Mouse (Mus musculus) heart, embryonic 16.5 days (tissue): ENCODE measurements around the gene Mapk3. TPM values are rescaled to one million over a fixed set of nuclear protein-coding genes. Genes with fewer than 3 reads are reported as not detected.

Experiments used
- ATAC-seq: fragments of 200-750 bp; cut with Nextera tagmentation; replicated peaks from 2 replicates; pipeline ENCODE4 v1.8.0; 2017; ENCODE audit warnings: moderate number of reproducible peaks; ENCODE audit not compliant: insufficient read depth, low FRiP score; ENCODE audit errors: extremely low read depth
- H3K27ac ChIP-seq: fragments of 300-500 bp; sonication (generic); 2 replicates; pipeline ENCODE4 v1.5.1; 2014; ENCODE audit warnings: mild to moderate bottlenecking, low read length, control low read depth, moderate library complexity
- H3K27me3 ChIP-seq: fragments of 300-500 bp; sonication (generic); 2 replicates; pipeline ENCODE4 v1.6.1; 2014; ENCODE audit warnings: low read length, mixed read lengths; ENCODE audit not compliant: control insufficient read depth, insufficient read depth
- H3K36me3 ChIP-seq: fragments of 300-500 bp; sonication (generic); 2 replicates; pipeline ENCODE4 v1.6.1; 2014; ENCODE audit not compliant: control insufficient read depth, insufficient read depth
- H3K4me1 ChIP-seq: fragments of 300-500 bp; sonication (generic); 2 replicates; pipeline ENCODE4 v1.6.1; 2014; ENCODE audit warnings: low read length, mixed read lengths; ENCODE audit not compliant: control insufficient read depth, insufficient read depth
- H3K4me2 ChIP-seq: fragments of 300-500 bp; sonication (generic); 2 replicates; pipeline ENCODE4 v1.6.1; 2014; ENCODE audit warnings: low read depth, mild to moderate bottlenecking, control low read depth, low read length
- H3K4me3 ChIP-seq: fragments of 300-500 bp; sonication (generic); 2 replicates; pipeline ENCODE4 v1.5.1; 2014; ENCODE audit warnings: mild to moderate bottlenecking, control low read depth, low read length
- H3K9ac ChIP-seq: fragments of 300-500 bp; sonication (generic); 2 replicates; pipeline ENCODE4 v1.6.1; 2014; ENCODE audit warnings: low read length, control low read depth
- H3K9me3 ChIP-seq: fragments of 300-500 bp; sonication (generic); replicated peaks from 2 replicates; pipeline ENCODE4 v1.6.1; 2016; ENCODE audit warnings: low read length; ENCODE audit not compliant: control insufficient read depth
- WGBS: fragments of 180-500 bp; shearing (Covaris S2); extraction: QIAGEN DNeasy Blood & Tissue Kit; methylation state at CpG from one replicate; pipeline ENCODE4 v1.1.7; 2014; 5-methylcytosine and 5-hydroxymethylcytosine counted together
- polyA plus RNA-seq: library from polyadenylated mRNA; unstranded; fragments of >200 nt; fragmentation: Nextera tagmentation; extraction: Ambion mirVana; gene quantifications from 2 replicates; pipeline ENCODE4 v1.2.1, GENCODE M21; 2015

The Mapk3 gene
- polyA plus RNA-seq, 1 experiment from 2014 or later, result 58.6 TPM

DNA sequence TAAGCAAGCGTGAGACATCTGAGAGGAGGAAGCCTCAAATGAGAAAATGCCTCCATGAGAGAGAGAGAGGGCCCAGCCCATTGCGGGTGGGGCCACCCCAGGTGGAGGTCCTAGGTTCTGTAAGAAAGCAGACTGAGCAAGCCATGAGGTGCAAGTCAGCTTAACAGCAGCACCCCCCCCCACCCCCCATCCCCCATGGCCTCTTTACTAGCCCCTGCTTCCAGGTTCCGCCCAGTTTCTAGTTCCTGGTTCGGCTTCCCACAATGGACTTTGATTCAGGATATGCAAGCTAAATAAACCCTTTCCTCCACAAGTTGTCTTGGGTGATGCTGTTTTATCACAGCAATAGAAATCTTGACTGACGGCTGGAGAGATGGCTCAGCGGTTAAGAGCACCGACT, 10.6 kb upstream of the Mapk3 start:
- Histone ChIP-seq H3K27me3 (no peaks in the 10 kb centered on the region), H3K4me3 (no peak overlapping the region), H3K36me3 (no peaks in the 10 kb centered on the region), H3K4me1 (no peaks in the 10 kb centered on the region), H3K9ac (no peak overlapping the region), H3K9me3 (peaks cover 2% of the 10 kb centered on the region; the same call in 1 of the 2 replicates), H3K4me2 (no peak overlapping the region), H3K27ac (no peak overlapping the region)
- no peak for ATAC-seq
- 70% methylated on average over 7 of the region's 7 CpGs for WGBS

DNA sequence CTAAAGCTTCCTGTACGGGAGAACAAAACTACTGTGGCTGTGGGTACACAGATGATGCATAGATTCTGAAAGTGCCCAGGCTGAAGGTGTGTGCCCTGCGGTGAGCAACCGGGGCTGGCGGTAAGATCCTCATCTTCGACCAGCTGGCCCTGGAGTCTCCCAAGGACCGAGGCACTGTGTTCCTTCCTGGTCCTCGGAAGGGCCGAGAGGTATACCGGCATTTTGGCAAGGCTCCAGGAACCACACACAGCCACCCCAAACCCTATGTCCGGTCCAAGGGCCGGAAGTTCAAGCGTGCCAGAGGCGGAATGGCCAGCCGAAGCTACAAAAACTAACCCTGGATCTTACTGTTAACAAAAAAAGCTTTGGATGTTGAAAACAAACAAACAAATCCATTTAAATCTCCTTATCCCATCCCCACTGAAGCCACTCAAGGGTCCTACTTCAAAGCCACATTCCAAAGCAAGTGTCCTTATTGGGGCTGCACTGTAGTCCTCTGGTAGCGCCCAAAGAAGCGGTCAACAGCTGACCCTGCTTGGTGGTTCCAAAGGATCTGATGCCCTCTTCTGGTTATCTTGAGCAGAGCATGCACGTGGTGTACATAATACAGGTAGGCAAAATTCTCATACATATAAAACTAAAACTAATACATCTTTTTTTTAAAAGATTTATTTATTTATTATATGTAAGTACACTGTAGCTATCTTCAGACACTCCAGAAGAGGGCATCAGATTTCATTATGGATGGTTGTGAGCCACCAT, 9.6 kb upstream of the Mapk3 start:
- H3K27ac ChIP-seq, result no peak overlapping the region
- no peak overlapping the region for H3K4me3 ChIP-seq
- H3K4me2 ChIP-seq, result no peak overlapping the region
- H3K36me3 ChIP-seq, result no peaks in the 10 kb centered on the region
- H3K27me3 ChIP-seq, result no peaks in the 10 kb centered on the region
- no peak overlapping the region for H3K9ac ChIP-seq
- no peak for ATAC-seq
- 90% methylated on average over 17 of the region's 17 CpGs for WGBS
- H3K9me3 ChIP-seq, result peaks cover 2% of the 10 kb centered on the region; the same call in 1 of the 2 replicates
- no peaks in the 10 kb centered on the region for H3K4me1 ChIP-seq

DNA sequence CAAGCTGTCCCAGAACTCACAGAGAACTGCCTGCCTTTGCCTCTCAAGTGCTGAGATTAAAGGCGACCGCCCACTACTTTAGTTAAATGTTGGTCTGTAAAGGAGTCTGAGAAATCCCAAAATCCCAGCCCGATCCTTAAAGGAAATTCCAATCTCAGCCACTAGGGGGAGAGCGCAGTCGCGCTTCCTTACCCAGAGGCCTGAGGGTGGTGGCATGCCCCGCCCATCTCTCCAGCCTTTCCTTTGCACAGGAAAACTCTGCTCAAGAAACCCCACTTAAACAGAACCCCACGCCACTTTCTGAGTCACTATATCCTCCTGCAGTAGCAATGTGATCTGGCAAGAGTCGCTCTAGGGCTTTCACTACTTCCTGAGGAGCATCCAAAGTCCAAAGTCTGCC, 4.5 kb upstream of the Mapk3 start:
- Histone ChIP-seq H3K4me3 (no peak overlapping the region), H3K9ac (peak overlapping the region; percentile 60; the same call in 1 of the 2 replicates), H3K27me3 (no peaks in the 10 kb centered on the region), H3K4me1 (0 out of 2 replicates have a peak, but pooled peaks cover 3% of the 10 kb centered on the region), H3K4me2 (peak overlapping the region; percentile 38), H3K36me3 (no peaks in the 10 kb centered on the region), H3K27ac (no peak overlapping the region), H3K9me3 (peaks cover 1% of the 10 kb centered on the region; the same call in 1 of the 2 replicates)
- peak; percentile 56; the same call in 1 of the 2 replicates for ATAC-seq
- 2% methylated on average over 9 of the region's 9 CpGs for WGBS

DNA sequence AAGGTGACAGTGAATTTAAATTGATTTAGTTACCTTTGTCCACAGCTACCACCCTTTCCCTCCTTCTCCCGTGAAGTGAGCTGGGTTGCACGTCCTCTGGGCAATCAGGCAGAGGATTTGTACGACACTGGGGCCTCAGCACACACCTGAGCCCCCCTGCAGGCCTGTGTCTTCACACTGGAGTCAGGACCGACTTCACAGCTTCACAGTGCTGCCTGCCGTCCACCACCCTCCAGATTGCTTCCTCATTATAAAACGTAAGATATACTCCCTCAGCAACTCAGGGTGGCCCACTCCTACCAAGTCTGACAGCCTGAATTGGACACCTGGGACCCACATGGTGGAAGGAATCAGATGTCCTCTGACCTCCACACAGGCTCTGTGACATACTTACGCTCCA, 862 bp upstream of the Mapk3 start:
- H3K27ac ChIP-seq, result no peak overlapping the region
- 73% methylated on average over 7 of the region's 7 CpGs for WGBS
- H3K4me1 ChIP-seq, result peaks cover 30% of the 10 kb centered on the region
- H3K4me3 ChIP-seq, result no peak overlapping the region
- H3K4me2 ChIP-seq, result no peak overlapping the region
- H3K27me3 ChIP-seq, result no peaks in the 10 kb centered on the region
- H3K9ac ChIP-seq, result no peak overlapping the region
- H3K36me3 ChIP-seq, result peaks cover 5% of the 10 kb centered on the region; the same call in 1 of the 2 replicates
- ATAC-seq, result no peak
- no peaks in the 10 kb centered on the region for H3K9me3 ChIP-seq

DNA sequence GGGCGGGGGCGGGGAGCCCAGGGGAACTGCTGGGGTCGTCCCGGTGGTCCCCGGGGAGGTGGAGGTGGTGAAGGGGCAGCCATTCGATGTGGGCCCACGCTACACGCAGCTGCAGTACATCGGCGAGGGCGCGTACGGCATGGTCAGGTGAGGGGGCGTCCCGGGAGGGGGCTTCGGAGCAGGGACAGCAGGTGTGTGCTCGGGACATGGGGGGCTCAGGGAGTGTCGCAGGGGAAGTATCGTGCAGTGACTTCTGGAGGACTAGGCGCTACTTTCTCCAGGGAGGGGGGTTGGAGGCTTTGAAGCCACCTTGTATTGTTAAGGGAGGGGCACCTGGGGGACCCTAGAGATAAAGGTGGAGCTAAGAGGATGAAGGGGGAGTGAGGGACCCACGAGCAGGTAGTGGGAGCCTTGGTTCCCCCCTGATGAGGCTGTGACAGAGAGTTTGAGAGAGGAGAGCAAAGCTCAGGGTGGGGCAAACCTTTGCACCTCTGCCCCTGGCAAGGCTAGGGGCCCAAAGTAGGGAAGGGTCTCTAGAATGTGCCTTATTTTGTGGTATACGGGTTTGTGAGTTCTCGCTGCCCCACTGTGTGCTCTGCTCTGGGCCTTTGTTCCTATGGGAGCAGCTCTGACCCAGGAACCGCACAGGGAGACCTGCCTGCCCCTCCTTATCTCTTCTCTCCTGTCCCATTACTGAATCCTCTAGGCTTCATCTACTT, 430 bp downstream of the Mapk3 start:
- peak; percentile 23 for ATAC-seq
- Histone ChIP-seq H3K9me3 (no peaks in the 10 kb centered on the region), H3K4me2 (peak overlapping the region; percentile 93), H3K9ac (peak overlapping the region; percentile 92), H3K4me1 (peaks cover 30% of the 10 kb centered on the region), H3K27ac (peak overlapping the region; percentile 93), H3K36me3 (peaks cover 10% of the 10 kb centered on the region), H3K4me3 (peak overlapping the region; percentile 79), H3K27me3 (no peaks in the 10 kb centered on the region)
- WGBS, result 1% methylated on average over 21 of the region's 24 CpGs

DNA sequence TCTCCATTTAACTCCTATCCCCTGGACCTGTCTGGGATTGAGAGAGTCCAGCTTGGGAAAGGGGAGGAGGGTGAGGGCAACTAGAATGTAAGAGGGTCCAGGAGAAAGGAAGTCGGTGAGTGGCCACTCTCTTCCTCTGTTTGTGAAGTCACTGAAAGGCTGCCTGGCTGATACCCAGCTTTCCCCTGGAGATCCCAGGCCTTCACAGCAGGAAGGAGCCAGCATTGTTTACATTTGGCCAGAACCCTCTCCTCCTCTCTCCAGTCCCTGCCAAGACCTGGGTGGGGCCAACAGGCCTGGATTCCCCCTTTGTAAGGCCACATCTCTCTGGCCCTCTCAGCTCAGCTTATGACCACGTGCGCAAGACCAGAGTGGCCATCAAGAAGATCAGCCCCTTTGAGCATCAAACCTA, 996 bp downstream of the Mapk3 start:
- ATAC-seq, result peak; percentile 63
- 27% methylated on average over 3 of the region's 3 CpGs for WGBS
- H3K4me1 ChIP-seq, result peaks cover 30% of the 10 kb centered on the region
- no peaks in the 10 kb centered on the region for H3K27me3 ChIP-seq
- peak overlapping the region; percentile 93 for H3K4me2 ChIP-seq
- H3K27ac ChIP-seq, result peak overlapping the region; percentile 93
- peak overlapping the region; percentile 92 for H3K9ac ChIP-seq
- no peaks in the 10 kb centered on the region for H3K9me3 ChIP-seq
- H3K36me3 ChIP-seq, result peaks cover 14% of the 10 kb centered on the region
- peak overlapping the region; percentile 79 for H3K4me3 ChIP-seq

DNA sequence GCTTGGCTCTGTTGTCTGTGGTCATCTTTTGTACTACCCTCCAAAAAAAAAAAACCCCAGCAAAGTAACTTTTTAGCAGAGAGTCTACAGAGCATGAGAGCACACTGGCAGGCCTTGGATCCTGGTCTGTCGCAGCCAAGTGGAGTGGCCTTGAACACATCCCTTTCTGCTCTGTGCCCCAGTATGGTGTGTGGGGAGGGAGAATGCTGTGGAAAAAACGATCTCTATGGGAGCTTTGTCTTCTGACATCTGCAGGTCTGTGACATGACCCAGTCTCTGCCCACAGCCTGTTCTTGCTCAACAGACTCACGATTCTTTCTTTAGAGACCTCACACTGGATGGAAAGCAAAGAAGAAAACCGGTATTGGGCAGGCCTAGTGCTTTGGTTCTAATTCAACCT, 1.6 kb downstream of the Mapk3 start:
- Histone ChIP-seq H3K4me2 (peak overlapping the region; percentile 93), H3K9me3 (no peaks in the 10 kb centered on the region), H3K36me3 (peaks cover 14% of the 10 kb centered on the region), H3K4me1 (peaks cover 30% of the 10 kb centered on the region), H3K27ac (peak overlapping the region; percentile 93), H3K4me3 (peak overlapping the region; percentile 79), H3K9ac (peak overlapping the region; percentile 92; the same call in 1 of the 2 replicates), H3K27me3 (no peaks in the 10 kb centered on the region)
- ATAC-seq, result no peak
- WGBS, result 52% methylated on average over 4 of the region's 4 CpGs

DNA sequence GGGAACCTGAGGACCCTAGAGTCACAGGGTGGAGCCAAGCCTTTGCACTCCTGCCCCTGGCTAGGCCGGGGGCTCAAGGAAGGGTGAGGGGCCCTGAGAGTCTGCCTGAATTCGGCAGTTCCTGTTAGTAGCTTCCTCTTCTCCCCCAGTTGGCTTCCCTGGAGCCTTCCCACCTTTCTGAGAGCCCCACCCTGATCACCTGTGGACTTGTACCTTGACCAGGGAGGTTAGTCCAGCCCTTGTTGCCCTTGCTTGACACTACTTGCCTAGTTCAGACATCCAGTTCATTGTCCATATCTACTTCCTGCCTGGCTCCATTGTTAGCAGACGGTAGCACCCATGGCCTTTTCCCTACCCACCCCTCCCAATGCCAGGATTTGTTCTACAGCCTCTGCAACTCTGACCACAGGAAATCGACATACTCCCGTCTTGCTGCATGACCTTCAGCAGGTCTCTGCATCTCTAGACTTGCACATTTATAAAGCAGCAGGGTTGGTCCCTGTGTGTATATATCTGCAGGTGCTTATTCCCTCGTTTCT, 2.2 kb downstream of the Mapk3 start:
- H3K4me1 ChIP-seq, result peaks cover 30% of the 10 kb centered on the region
- ATAC-seq, result no peak
- H3K4me3 ChIP-seq, result peak overlapping the region; percentile 79; the same call in 1 of the 2 replicates
- peak overlapping the region; percentile 93 for H3K4me2 ChIP-seq
- peaks cover 16% of the 10 kb centered on the region for H3K36me3 ChIP-seq
- no peaks in the 10 kb centered on the region for H3K9me3 ChIP-seq
- H3K27ac ChIP-seq, result peak overlapping the region; percentile 93
- H3K27me3 ChIP-seq, result no peaks in the 10 kb centered on the region
- peak overlapping the region; percentile 10; the same call in 1 of the 2 replicates for H3K9ac ChIP-seq
- WGBS, result 58% methylated on average over 6 of the region's 6 CpGs
